20 mouse cellular contexts compared by ENCODE assay signal in the genomic region with DNA sequence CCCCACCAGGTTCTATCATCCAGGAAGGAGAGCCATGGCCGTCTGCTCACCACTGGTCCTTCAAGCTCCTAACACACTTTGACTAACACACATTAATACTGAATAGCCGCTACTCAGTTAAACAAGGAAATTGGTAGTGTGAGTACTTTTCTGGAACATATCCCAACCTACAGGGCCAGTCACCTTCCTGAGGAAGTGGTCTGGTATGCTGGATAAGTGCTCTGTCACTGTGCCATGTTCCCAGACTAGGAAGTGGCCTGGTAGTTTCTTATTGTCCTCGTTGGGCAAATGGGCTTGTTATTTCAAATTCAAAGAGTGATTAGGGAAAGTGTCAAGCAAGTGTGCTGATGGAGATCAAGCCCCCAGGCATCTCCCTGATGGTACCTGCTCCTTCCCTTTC.
DNase-seq lines count a peak whose midpoint lies in the region; ATAC-seq and TF ChIP-seq lines count a peak whose summit lies in the region.
"Had no signal": no experiment of that assay in that cellular context is flagged by ENCODE, and none has a peak within 500 bp of the region (broad histone marks: within the 10 kb centered on the region; RNA-seq: fewer than 3 reads in every experiment).

No protein-coding gene starts in this region.

- H3K9me3 ChIP-seq in kidney, embryonic 16.5 days (ENCODE audit: low read length) = no peaks in the 10 kb centered on the region
- H3K9me3 ChIP-seq in MEL (replicated peaks; ENCODE audit: insufficient read depth, low read length) = no peaks in the 10 kb centered on the region
- H3K9me3 ChIP-seq in lung, postnatal 0 days (ENCODE audit: low read length) = no peaks in the 10 kb centered on the region
- H3K9me3 ChIP-seq: embryonic facial prominence, embryonic 12.5 days; G1E; limb, embryonic 13.5 days; liver, embryonic 15.5 days; midbrain, embryonic 13.5 days had no signal

- no peak for TF ChIP-seq RAD21 in MEL (IDR thresholded peaks at IDR 0.05; ENCODE audit: low read depth, low read length)

- no peak overlapping the region for H3K9ac ChIP-seq in kidney, embryonic 16.5 days (replicated peaks; ENCODE audit: low read length)
- no peak overlapping the region for H3K9ac ChIP-seq in MEL (ENCODE audit: control insufficient read depth, low read depth, low read length, poor library complexity, severe bottlenecking)
- H3K9ac ChIP-seq in lung, postnatal 0 days (replicated peaks; ENCODE audit: low read depth) = no peak overlapping the region
- H3K9ac ChIP-seq: embryonic facial prominence, embryonic 12.5 days; forebrain, postnatal 0 days; limb, embryonic 13.5 days; liver, embryonic 15.5 days; midbrain, embryonic 13.5 days had no signal

- no peak overlapping the region for H3K4me3 ChIP-seq in kidney, embryonic 16.5 days (ENCODE audit: low read length)
- H3K4me3 ChIP-seq in MEL (ENCODE audit: control insufficient read depth in 1 of 2, insufficient read depth in 1 of 2, low read depth in 2 of 2, low read length in 2 of 2) = no peak overlapping the region
- no peak overlapping the region for H3K4me3 ChIP-seq in lung, postnatal 0 days (ENCODE audit: low read depth, low read length)
- H3K4me3 ChIP-seq: embryonic facial prominence, embryonic 12.5 days; limb, embryonic 13.5 days; liver, embryonic 15.5 days; midbrain, embryonic 13.5 days had no signal

- 0 out of 2 replicates have a peak, but pooled peaks cover 4% of the 10 kb centered on the region for H3K79me2 ChIP-seq in MEL (ENCODE audit: control insufficient read depth, insufficient read depth, low read length, poor library complexity)

- H3K4me1 ChIP-seq in kidney, embryonic 16.5 days (ENCODE audit: insufficient read depth, low read length) = peaks cover 10% of the 10 kb centered on the region; the same call in 1 of the 2 replicates
- peaks cover 13 to 42% of the 10 kb centered on the region in 2 experiments for H3K4me1 ChIP-seq in MEL (ENCODE audit: control insufficient read depth in 1 of 2, insufficient read depth in 2 of 2, low read length in 2 of 2)
- peaks cover 7% of the 10 kb centered on the region; the same call in 1 of the 2 replicates for H3K4me1 ChIP-seq in lung, postnatal 0 days (ENCODE audit: insufficient read depth, low read depth, low read length)
- H3K4me1 ChIP-seq: liver, embryonic 15.5 days had no signal

- H3K36me3 ChIP-seq in kidney, embryonic 16.5 days (ENCODE audit: insufficient read depth, low read length) = no peaks in the 10 kb centered on the region
- peaks cover 0 to 21% of the 10 kb centered on the region in 2 experiments; a peak in 2 of 4 replicates for H3K36me3 ChIP-seq in MEL (ENCODE audit: control insufficient read depth in 1 of 2, insufficient read depth in 2 of 2, low read length in 2 of 2)
- no peaks in the 10 kb centered on the region for H3K36me3 ChIP-seq in lung, postnatal 0 days (ENCODE audit: insufficient read depth, low read length)
- H3K36me3 ChIP-seq: embryonic facial prominence, embryonic 12.5 days; G1E; limb, embryonic 13.5 days; liver, embryonic 15.5 days; midbrain, embryonic 13.5 days had no signal

- TF ChIP-seq POLR2A in MEL (IDR thresholded peaks at IDR 0.05; ENCODE audit: control insufficient read depth in 1 of 2, insufficient read depth in 1 of 2, low read depth in 1 of 2, low read length in 2 of 2, poor library complexity in 1 of 2) = no peak

- 74% methylated on average over 3 of the region's 3 CpGs for WGBS in kidney, embryonic 16.5 days
- 32% methylated on average over 3 of the region's 3 CpGs for WGBS in lung, postnatal 0 days

- TF ChIP-seq CTCF in MEL (IDR thresholded peaks at IDR 0.05 in 2 of 3, conservative IDR thresholded peaks at IDR 0.05 in 1 of 3; ENCODE audit: control insufficient read depth in 1 of 3, insufficient read depth in 1 of 3, low read depth in 2 of 3, low read length in 3 of 3, poor library complexity in 1 of 3, severe bottlenecking in 1 of 3) = no peak
- TF ChIP-seq CTCF in lung, postnatal 0 days (IDR thresholded peaks at IDR 0.05) = no peak

- TF ChIP-seq EP300 in MEL (IDR thresholded peaks at IDR 0.05; ENCODE audit: low read depth in 1 of 2, low read length in 2 of 2) = peak; percentile 74 to 86
- TF ChIP-seq EP300 in lung, postnatal 0 days (IDR thresholded peaks at IDR 0.05) = peak; percentile 96

- H3K27me3 ChIP-seq in kidney, embryonic 16.5 days (ENCODE audit: insufficient read depth, low read length) = no peaks in the 10 kb centered on the region
- no peaks in the 10 kb centered on the region for H3K27me3 ChIP-seq in MEL (ENCODE audit: control insufficient read depth in 1 of 2, insufficient read depth in 2 of 2, low read length in 2 of 2)
- H3K27me3 ChIP-seq in lung, postnatal 0 days (replicated peaks; ENCODE audit: insufficient read depth, low read length) = no peaks in the 10 kb centered on the region
- H3K27me3 ChIP-seq: embryonic facial prominence, embryonic 12.5 days; limb, embryonic 13.5 days; liver, embryonic 15.5 days; midbrain, embryonic 13.5 days had no signal

- H3K27ac ChIP-seq in kidney, embryonic 16.5 days (ENCODE audit: low read length) = no peak overlapping the region
- H3K27ac ChIP-seq in MEL (ENCODE audit: control insufficient read depth, low read depth, low read length) = no peak overlapping the region; the same call in 1 of the 2 replicates
- no peak overlapping the region for H3K27ac ChIP-seq in lung, postnatal 0 days (ENCODE audit: low read length)
- H3K27ac ChIP-seq: embryonic facial prominence, embryonic 12.5 days; limb, embryonic 13.5 days; liver, embryonic 15.5 days had no signal

- no peak for ATAC-seq in kidney, embryonic 16.5 days (ENCODE audit: low FRiP score, low TSS enrichment)
- peak; percentile 71 for ATAC-seq in common myeloid progenitor, adult 5-6 weeks (replicated peaks; ENCODE audit: low read depth, poor library complexity, severe bottlenecking)
- peak; percentile 80 for ATAC-seq in lung, postnatal 0 days
- ATAC-seq: CD4-positive, CD25-positive, alpha-beta regulatory T cell, adult 4 months; forebrain, postnatal 0 days had no signal

- peak; percentile 14 for DNase-seq in kidney, adult 11 months
- DNase-seq in MEL (ENCODE audit: low read depth, low spot score) = peak; percentile 76
- DNase-seq in lung, postnatal 0 days (ENCODE audit: low spot score) = peak; percentile 89
- DNase-seq in layer of hippocampus, postnatal 14 days (ENCODE audit: low spot score in 2 of 2) = no peak
- no peak for DNase-seq in embryo, embryonic 10.5 days (ENCODE audit: low spot score)
- no peak for DNase-seq in cerebellum, adult 8-10 months
- DNase-seq: adrenal gland, adult 8-10 months; cerebellum, adult 18-20 months; forebrain, postnatal 0 days; heart, postnatal 4 days; layer of hippocampus, adult 9-11 months; thymus, adult 18-20 months had no signal

- no peak overlapping the region for H3K4me2 ChIP-seq in kidney, embryonic 16.5 days (replicated peaks; ENCODE audit: low read depth, low read length)
- H3K4me2 ChIP-seq in lung, postnatal 0 days (replicated peaks; ENCODE audit: low read depth, low read length) = no peak overlapping the region
- H3K4me2 ChIP-seq: embryonic facial prominence, embryonic 12.5 days; limb, embryonic 13.5 days; liver, embryonic 15.5 days; midbrain, embryonic 13.5 days had no signal

TF ChIP-seq in MEL, 35 proteins besides CTCF, POLR2A, EP300 and RAD21:
- TF ChIP-seq ELF1 (IDR thresholded peaks at IDR 0.05; ENCODE audit: low read depth, low read length) (peak; percentile 48; the same call in 1 of the 2 replicates), MYB (IDR thresholded peaks at IDR 0.05; ENCODE audit: low read depth, low read length) (no peak), ETS1 (IDR thresholded peaks at IDR 0.05; ENCODE audit: low read depth, low read length) (peak; percentile 51), JUND (IDR thresholded peaks at IDR 0.05; ENCODE audit: low read depth, low read length) (no peak), RCOR1 (IDR thresholded peaks at IDR 0.05; ENCODE audit: low read depth, low read length) (peak; percentile 24; the same call in 1 of the 2 replicates), ZKSCAN1 (IDR thresholded peaks at IDR 0.05; ENCODE audit: low read depth, low read length) (no peak), TCF12 (IDR thresholded peaks at IDR 0.05; ENCODE audit: low read depth, low read length) (peak; percentile 47; the same call in 1 of the 2 replicates), MEF2A (IDR thresholded peaks at IDR 0.05; ENCODE audit: extremely low read depth, insufficient replicate concordance, low read depth, low read length, poor library complexity, severe bottlenecking) (no peak), GATA1 (IDR thresholded peaks at IDR 0.05; ENCODE audit: low read depth, low read length) (peak; percentile 55), TBP (IDR thresholded peaks at IDR 0.05; ENCODE audit: low read depth, low read length) (0 out of 2 replicates have a peak, but pooled peaks have one; percentile 2), GABPA (IDR thresholded peaks at IDR 0.05; ENCODE audit: low read depth, low read length) (no peak), TAL1 (IDR thresholded peaks at IDR 0.05; ENCODE audit: low read length) (peak; percentile 68), ZNF384 (IDR thresholded peaks at IDR 0.05; ENCODE audit: low read depth, low read length) (no peak), POLR2AphosphoS2 (IDR thresholded peaks at IDR 0.05; ENCODE audit: low read length) (no peak), SMC3 (IDR thresholded peaks at IDR 0.05; ENCODE audit: low read depth, low read length) (no peak)

Comparison
In these comparisons a context has a peak if more than half of its experiments do, and no peak if none do; other contexts are left out.
1. DNase-seq: peak in kidney, adult 11 months (single experiment), MEL (single experiment) and lung, postnatal 0 days (single experiment); none in layer of hippocampus, postnatal 14 days (0 of 2), embryo, embryonic 10.5 days (single experiment) and cerebellum, adult 8-10 months (single experiment).